Mouse (Mus musculus) ovary, adult 18-20 months (tissue): ENCODE results near the gene Ociad2.

Experiments
- DNase-seq: peaks from one replicate; pipeline ENCODE4 v3.0.0; 2022; ENCODE audit warnings: low spot score, mixed read lengths

The Ociad2 gene

DNA sequence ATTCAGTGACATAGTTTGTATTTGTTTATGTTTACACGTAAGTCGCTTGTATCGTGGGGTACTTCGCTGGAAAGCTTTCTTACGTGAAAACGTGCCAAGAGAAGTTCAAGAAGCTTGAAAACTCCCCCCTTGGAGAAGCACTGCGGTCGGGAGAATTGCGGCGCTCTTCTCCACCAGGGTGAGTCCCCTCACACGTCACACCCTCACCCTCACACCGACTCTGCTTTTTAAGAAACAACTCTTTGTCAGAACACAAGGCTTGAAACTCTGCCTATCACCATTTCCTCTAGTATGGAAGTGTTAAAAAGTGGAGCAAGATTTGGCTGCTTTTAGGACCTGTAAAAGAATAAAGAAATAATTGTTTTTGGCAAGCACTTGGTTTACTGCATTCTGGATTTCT, 36.3 kb downstream of the Ociad2 start:
- no peak for DNase-seq

DNA sequence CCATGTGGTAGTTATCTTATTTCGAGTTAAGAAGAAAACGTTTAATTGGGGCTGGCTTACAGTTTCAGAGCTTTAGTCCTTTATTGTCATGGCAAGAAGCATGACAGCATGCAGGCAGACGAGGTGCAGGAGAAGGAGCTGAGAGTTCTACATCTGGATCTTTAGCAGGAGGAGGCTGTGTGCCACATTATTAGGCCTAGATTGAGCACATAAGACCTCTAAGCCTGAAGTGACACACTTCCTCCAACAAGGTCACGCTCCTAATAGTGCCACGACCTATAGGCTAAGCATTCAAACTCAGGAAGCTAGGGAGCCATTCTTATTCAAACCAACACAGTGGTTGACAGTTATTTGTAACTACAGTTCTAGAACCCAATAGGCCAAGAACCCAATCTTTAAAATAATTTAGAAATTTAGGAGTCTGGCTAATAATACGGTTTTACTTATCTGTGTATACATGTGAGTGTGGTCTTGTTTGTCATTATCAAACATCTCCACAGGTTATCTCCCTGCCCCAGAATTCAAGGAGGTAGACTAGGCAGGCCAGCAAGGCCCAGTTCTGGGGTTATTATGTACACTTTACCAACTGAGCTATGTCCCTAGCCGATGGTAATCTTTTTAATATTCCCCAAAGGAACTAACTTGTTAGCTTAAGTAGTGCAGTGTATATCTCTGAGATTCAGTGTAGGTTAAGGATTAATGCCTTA, 39.1 kb downstream of the Ociad2 start:
- no peak for DNase-seq

DNA sequence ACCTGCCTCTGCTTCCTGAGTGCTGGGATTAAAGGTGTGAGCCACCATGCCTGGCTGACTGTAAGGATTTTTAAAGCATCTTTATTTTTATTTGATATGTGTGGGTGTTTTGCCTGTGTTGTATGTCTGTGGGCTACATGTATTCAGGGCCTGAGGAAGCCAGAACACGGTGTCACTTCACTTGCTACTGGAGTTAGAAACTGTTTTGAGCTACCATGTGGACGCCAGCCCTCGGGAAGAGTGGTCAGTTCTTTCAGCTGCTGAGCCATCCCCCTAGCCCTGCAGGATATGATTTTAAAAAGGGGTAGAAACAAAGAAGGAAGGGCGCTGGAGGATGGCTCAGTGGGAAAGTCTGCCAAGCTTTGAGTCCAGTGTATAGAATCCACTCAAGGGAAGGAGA, 44.9 kb downstream of the Ociad2 start:
- no peak for DNase-seq

DNA sequence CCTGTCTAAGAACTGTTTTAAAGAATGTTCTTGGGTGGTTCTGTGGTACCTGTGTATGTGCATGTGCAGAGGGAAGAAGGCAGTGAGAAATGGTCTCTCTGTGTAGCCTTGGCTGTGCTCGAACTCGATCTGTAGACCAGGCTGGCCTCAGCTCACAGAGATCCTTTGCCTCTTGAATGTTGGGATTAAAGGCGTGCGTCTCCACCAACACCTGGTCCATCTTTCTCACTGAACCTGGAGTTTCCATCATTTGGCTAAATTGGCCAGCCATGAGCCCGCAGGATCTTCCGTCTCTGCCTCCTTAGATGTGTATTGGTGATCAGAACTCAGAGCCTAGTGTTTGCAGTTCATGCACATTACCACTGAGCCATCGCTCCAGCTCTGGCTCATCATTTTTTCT, 45.8 kb downstream of the Ociad2 start:
- no peak for DNase-seq

DNA sequence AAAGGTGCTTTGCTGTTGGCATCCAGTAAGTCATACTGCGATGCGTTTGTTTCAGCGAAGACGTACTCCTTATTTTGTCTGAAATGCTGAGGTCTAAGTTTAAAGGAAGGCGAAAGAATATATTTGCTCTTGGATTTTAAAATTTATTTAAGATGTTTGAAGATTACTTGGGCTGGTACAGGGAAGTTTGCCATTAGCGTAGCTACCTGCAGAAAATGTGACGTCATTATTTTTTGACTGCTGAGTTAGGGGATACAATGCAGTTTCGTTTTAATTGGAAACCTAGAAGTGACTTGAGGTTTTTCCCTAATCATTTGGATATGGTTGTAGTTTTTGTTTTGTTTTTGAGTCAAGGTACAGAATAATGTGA, 47.4 kb downstream of the Ociad2 start:
- DNase-seq, result no peak

DNA sequence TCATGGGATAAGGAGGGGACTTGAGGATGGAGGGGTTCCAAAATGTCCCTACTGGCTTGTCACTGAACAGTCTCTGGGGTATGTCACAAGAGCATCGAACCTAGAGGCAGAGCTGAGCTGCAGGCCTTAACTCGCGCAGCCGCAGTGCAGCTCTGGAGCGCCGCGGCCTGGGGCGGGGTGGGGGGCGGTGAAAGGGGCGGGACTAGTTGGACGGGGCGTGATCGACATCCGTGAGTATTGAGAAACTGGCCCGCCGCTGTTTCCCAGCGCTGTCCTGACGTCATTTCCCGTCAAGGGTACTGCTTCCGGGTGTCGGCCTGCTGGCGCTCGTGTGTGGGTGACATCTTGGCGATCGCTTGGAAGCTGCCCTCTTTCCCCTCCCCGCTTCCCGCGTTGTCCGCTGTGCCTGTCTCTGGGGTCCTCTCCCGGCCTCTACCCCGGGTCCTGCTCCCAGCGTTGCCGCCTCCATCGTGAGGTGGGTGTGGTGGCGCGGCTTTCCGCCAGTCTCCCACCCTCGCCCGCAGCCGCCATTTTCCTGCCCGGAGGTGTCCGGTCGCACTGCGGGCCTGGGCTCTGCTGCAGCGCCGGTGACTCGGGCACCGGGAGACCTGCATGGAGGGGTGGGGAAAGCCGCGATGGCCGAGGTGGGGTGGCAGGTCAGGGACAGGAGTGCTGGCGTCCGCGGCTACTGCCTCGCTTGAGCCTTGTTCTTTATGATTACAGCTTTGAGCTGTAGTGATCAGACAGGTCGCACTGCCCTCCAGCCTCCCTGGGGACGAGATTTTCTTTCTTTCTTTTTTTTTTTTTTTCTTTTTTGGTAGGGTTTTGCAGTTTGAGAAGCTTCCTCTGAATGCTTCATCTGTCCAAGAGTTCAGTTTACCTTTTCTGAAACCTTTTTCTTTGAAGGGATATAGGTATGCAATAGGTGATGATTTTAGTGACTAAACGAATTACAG, 48.0 kb downstream of the Ociad2 start, which contains the start of gene Ociad1:
Gene Ociad1, plus strand, starts transcription at position 283 of the 956 bp plus-strand sequence.
- DNase-seq, result peak; percentile 93

DNA sequence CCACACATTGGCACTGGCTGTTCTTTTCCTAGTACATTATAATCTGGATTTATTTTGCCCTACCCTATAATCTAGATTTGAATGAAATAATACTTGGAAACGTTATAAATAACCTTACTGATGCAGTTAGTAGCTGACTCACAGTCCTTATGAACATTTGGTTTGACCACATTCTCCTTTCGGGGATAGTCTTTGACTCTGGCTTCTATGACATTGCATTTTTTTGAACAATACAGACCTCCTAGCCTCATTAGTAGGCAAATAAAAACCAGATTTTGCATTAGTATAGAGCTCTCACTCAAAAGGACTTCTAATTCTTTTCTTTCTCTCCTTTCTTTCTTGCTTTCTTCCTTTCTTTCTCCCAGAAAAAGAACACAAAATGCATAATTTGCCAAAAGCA, 50.9 kb downstream of the Ociad2 start:
- DNase-seq, result no peak

DNA sequence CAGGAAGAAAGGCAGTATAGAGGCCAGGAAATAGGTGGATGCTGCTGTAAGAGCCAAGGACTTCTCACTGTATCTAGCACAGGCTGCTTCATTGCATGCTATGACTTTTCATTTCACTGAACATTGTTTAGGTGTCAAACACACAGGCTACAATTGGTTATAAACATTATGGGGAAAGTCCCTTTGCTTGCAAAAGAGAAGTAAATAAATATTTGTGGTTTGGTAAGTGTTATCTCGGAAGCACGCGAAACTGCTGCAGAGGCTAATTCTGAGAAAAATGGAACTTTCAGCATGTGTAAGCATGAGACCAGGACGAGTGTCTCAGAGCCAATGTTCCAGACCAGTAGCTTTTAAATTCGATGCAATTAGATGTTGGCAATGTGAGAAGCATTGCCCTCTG, 54.2 kb downstream of the Ociad2 start:
- DNase-seq, result no peak

DNA sequence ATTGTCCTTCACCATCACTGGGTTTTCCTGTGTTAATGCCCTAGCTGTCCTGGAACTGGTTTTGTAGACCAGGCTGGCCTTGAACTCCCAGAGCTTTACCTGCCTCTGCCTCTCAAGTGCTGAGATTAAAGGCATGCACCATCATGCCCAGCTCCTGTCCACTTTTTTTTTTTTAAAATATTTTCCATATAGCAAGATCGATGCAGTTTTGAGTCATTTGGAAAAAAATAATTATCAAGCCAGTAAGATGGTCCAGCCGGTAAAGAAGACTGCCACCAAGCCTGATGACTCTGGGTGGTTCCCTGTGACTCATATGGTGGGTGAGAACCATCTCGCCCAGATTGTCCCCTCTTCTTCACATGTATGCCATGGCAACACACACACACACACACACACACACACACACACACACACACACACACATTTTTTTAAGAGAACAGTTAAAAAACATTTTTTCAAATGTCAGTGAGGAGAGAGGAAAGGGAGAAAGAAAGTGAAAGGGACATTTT, 55.3 kb downstream of the Ociad2 start:
- no peak for DNase-seq

DNA sequence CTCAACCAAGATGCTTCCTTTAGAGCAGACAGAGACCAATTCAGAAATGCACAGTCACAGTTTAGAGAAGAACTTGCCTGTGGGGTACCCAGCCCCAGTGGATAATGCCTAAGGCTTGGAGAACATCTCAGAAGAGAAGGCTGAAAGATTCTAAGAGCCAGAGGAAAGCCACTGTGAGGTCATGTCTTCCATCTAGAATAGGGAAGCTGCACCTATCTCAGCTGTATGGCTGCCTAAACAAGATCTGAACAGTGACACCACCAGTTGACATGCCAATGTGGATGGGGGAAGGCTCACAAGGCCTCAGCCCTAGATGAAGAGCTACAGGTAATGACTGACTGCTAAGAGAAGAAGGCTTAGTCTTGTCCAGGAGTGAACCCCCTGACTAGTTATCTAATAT, 56.8 kb downstream of the Ociad2 start:
- DNase-seq, result no peak

DNA sequence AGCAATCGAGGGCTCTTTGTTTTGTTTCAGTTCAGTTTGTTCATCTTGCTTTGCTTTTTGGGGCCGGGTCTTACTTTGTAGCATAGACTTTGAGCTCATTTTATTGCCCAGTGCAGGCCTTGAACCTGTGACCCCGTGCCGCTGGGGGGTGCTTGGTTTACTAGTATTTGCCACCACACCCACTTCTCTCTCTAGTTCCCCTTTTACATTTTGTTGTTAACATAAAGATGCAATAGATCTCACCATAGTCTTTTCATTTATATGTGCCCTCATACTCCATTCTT, 60.3 kb downstream of the Ociad2 start:
- no peak for DNase-seq

DNA sequence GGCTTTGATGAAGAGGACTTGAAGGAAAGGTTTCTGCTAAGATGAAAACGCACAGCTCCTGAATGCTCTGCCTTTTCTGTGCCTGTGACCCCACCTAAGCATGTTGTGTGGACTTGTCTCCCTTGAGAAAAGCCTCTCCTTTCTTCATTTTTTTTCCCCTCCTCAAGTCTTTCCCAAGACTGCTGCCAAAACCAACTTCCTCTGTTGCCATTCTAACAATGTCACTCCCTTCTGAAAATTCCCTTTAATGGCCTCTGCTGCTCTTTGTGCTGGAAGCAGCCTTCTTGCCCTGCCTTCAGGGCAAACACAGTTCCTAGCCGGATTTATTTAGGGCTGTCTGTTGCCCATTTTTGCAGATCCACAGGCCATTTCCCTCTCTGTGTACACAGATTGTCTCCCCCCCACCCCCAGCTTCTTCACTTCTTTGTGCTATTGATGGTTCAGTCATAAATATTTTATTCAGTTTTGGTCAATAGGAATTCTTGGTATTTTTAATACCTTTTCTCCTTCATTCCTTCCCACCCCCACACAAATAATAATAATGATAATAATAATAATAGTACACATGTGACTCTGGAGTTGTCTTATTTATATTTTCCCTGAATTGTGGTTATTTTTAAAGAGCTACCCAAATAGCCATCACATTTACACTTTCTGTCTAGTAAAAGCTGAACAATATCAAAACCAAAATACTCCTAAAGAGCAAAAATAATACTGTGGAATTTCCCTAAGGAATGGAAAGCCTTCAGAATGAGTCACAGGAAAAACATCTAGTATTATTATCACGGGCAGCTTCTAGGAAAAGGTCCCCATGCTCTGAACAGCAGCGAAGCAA, 60.9 kb downstream of the Ociad2 start:
- DNase-seq, result no peak

DNA sequence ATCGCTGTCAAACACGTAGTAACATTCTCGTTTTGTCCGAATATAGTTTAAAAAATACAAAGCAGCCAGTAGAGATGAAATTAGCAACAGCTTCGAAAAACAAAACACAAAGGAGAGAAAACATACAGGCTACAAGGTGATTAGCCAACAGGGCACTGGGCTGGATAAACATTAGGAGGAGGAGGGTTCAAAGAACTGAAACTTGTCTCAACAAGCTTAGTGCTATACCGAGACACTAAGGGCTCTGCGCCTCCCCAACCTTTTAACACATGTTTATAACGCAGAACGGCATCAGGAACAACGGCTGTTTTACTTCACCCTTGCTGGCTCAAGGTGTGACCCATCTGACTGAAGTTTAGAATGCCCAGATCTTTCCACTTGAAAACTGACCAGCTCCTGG, 61.6 kb downstream of the Ociad2 start:
- DNase-seq, result no peak

DNA sequence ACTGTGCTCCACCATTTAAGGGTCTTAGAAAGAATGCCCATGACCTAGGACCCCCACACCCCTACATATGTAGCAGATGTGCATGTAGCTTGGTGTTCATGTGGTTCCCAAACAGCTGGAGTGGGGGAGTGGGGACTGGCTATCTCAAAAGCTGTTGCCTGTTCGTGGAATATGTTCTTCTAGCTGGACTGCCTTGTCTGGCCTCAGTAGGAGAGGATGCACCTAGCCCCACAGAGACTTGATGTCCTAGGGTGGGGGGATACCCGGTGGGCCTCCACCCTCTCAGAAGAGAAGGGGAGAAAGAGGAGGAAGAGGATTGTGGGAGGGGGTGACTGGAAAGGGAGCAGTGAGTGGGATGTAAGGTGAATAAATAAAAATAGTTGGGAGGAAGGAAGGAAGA, 65.9 kb downstream of the Ociad2 start:
- no peak for DNase-seq

DNA sequence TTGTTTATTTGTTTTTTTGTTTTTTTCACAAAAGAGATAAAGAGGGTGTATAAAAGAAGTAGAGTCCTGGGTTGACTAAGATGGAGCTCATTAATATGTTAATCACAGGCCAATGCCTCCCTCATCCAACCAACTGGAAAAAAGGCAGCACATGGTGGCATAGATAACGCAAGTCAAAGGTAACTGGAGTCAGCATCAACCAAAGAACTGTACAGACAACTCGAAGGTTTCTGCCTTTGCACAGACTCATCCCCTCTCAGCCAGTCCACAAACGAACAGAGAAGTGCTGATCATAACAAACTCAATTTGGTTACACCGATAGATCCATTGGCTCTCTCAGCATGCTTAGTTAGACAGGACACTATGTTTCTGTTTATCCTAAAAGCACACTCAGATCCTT, 67.7 kb downstream of the Ociad2 start:
- DNase-seq, result no peak
